10 mouse cellular contexts compared by ENCODE assay signal in the genomic region with DNA sequence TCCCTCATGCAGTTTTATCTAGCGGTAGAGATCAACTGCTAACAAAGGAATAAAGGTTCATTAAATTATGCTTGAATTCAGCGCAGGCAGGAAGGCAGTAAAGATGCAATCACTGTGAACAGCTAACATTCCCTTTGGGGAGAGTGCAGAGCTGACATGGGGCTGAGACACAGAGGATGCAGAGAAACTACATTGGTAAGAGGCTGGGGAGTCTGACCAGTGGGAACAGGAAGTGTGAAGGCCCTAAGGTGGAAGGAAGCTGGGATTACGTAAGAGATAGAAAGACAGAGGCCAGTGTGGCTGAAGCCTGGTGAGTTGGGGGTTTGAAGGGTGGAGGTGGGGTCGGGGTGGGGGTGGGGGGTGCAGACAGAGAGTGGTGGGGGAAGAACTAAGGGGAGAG. TPM values are rescaled to one million over a fixed set of nuclear protein-coding genes. Genes with fewer than 3 reads are reported as not detected.
DNase-seq lines count a peak whose midpoint lies in the region; ATAC-seq and TF ChIP-seq lines count a peak whose summit lies in the region.
"Had no signal": no experiment of that assay in that cellular context is flagged by ENCODE, and none has a peak within 500 bp of the region (broad histone marks: within the 10 kb centered on the region; RNA-seq: fewer than 3 reads in every experiment).

No protein-coding gene starts in this region.

- no peak overlapping the region for H3K4me3 ChIP-seq in embryonic facial prominence, embryonic 12.5 days
- H3K4me3 ChIP-seq in embryonic facial prominence, embryonic 10.5 days = no peak overlapping the region
- H3K4me3 ChIP-seq in kidney, embryonic 15.5 days (replicated peaks) = no peak overlapping the region
- no peak overlapping the region for H3K4me3 ChIP-seq in kidney, adult 2 months (ENCODE audit: insufficient read depth, low read depth, low read length)
- H3K4me3 ChIP-seq in MEL (ENCODE audit: control insufficient read depth in 1 of 2, insufficient read depth in 1 of 2, low read depth in 2 of 2, low read length in 2 of 2) = no peak overlapping the region
- H3K4me3 ChIP-seq: erythroblast, embryonic 14.5 days; midbrain, embryonic 15.5 days had no signal

- H3K36me3 ChIP-seq in embryonic facial prominence, embryonic 12.5 days = no peaks in the 10 kb centered on the region
- H3K36me3 ChIP-seq in embryonic facial prominence, embryonic 10.5 days (replicated peaks) = no peaks in the 10 kb centered on the region
- H3K36me3 ChIP-seq in kidney, embryonic 15.5 days = no peaks in the 10 kb centered on the region
- no peaks in the 10 kb centered on the region for H3K36me3 ChIP-seq in kidney, adult 2 months (ENCODE audit: control insufficient read depth, insufficient read depth, low read length)
- peaks cover 0 to 24% of the 10 kb centered on the region in 2 experiments; a peak in 2 of 4 replicates for H3K36me3 ChIP-seq in MEL (ENCODE audit: control insufficient read depth in 1 of 2, insufficient read depth in 2 of 2, low read length in 2 of 2)
- H3K36me3 ChIP-seq: midbrain, embryonic 15.5 days had no signal

- peaks cover 19% of the 10 kb centered on the region for H3K4me1 ChIP-seq in embryonic facial prominence, embryonic 12.5 days
- peaks cover 38% of the 10 kb centered on the region for H3K4me1 ChIP-seq in embryonic facial prominence, embryonic 10.5 days
- H3K4me1 ChIP-seq in kidney, embryonic 15.5 days = peaks cover 33% of the 10 kb centered on the region
- peaks cover 27% of the 10 kb centered on the region for H3K4me1 ChIP-seq in kidney, adult 2 months (ENCODE audit: control insufficient read depth, insufficient read depth, low read length)
- peaks cover 12 to 37% of the 10 kb centered on the region in 2 experiments for H3K4me1 ChIP-seq in MEL (ENCODE audit: control insufficient read depth in 1 of 2, insufficient read depth in 2 of 2, low read length in 2 of 2)
- H3K4me1 ChIP-seq: midbrain, embryonic 15.5 days had no signal

- TF ChIP-seq CTCF in kidney, adult 2 months (conservative IDR thresholded peaks at IDR 0.05; ENCODE audit: insufficient read depth, insufficient read length, low read depth, low read length) = no peak
- no peak for TF ChIP-seq CTCF in MEL (IDR thresholded peaks at IDR 0.05 in 2 of 3, conservative IDR thresholded peaks at IDR 0.05 in 1 of 3; ENCODE audit: control insufficient read depth in 1 of 3, insufficient read depth in 1 of 3, low read depth in 2 of 3, low read length in 3 of 3, poor library complexity in 1 of 3, severe bottlenecking in 1 of 3)

- no peak for DNase-seq in embryonic facial prominence, embryonic 10.5 days (ENCODE audit: low spot score)
- no peak for DNase-seq in kidney, adult 2 months
- DNase-seq in MEL (ENCODE audit: low read depth, low spot score) = no peak
- DNase-seq in cerebellum, adult 9-10 months = no peak

- no peak for TF ChIP-seq RAD21 in MEL (IDR thresholded peaks at IDR 0.05; ENCODE audit: low read depth, low read length)

- H3K27me3 ChIP-seq in embryonic facial prominence, embryonic 12.5 days = no peaks in the 10 kb centered on the region
- no peaks in the 10 kb centered on the region for H3K27me3 ChIP-seq in embryonic facial prominence, embryonic 10.5 days (replicated peaks; ENCODE audit: low read depth, poor library complexity, severe bottlenecking)
- H3K27me3 ChIP-seq in kidney, embryonic 15.5 days = no peaks in the 10 kb centered on the region
- no peaks in the 10 kb centered on the region for H3K27me3 ChIP-seq in kidney, adult 2 months (replicated peaks; ENCODE audit: control insufficient read depth, insufficient read depth, low read length)
- no peaks in the 10 kb centered on the region for H3K27me3 ChIP-seq in MEL (ENCODE audit: control insufficient read depth in 1 of 2, insufficient read depth in 2 of 2, low read length in 2 of 2)
- H3K27me3 ChIP-seq: midbrain, embryonic 15.5 days had no signal

- no peak overlapping the region for H3K4me2 ChIP-seq in embryonic facial prominence, embryonic 12.5 days (replicated peaks)
- no peak overlapping the region for H3K4me2 ChIP-seq in kidney, embryonic 15.5 days
- H3K4me2 ChIP-seq: midbrain, embryonic 15.5 days had no signal

- H3K79me2 ChIP-seq in MEL (ENCODE audit: control insufficient read depth, insufficient read depth, low read length, poor library complexity) = no peaks in the 10 kb centered on the region

- 65% methylated on average over 4 of the region's 4 CpGs for WGBS in embryonic facial prominence, embryonic 12.5 days
- WGBS in embryonic facial prominence, embryonic 10.5 days = 74% methylated on average over 4 of the region's 4 CpGs
- WGBS in kidney, embryonic 15.5 days = 49% methylated on average over 4 of the region's 4 CpGs
- 60% methylated on average over 4 of the region's 4 CpGs for WGBS in kidney, adult 2 months

- H3K9ac ChIP-seq in embryonic facial prominence, embryonic 12.5 days = no peak overlapping the region
- H3K9ac ChIP-seq in kidney, embryonic 15.5 days = no peak overlapping the region
- H3K9ac ChIP-seq in MEL (ENCODE audit: control insufficient read depth, low read depth, low read length, poor library complexity, severe bottlenecking) = 0 out of 2 replicates have a peak overlapping the region, but pooled peaks have one; percentile 35
- H3K9ac ChIP-seq: midbrain, embryonic 15.5 days had no signal

- H3K9me3 ChIP-seq in embryonic facial prominence, embryonic 12.5 days = no peaks in the 10 kb centered on the region
- no peaks in the 10 kb centered on the region for H3K9me3 ChIP-seq in embryonic facial prominence, embryonic 10.5 days
- no peaks in the 10 kb centered on the region for H3K9me3 ChIP-seq in kidney, embryonic 15.5 days (replicated peaks)
- H3K9me3 ChIP-seq in MEL (replicated peaks; ENCODE audit: insufficient read depth, low read length) = no peaks in the 10 kb centered on the region
- H3K9me3 ChIP-seq: midbrain, embryonic 15.5 days had no signal

- TF ChIP-seq EP300 in MEL (IDR thresholded peaks at IDR 0.05; ENCODE audit: low read depth in 1 of 2, low read length in 2 of 2) = peak in 1 of 2 experiments; percentile 31; a peak in 1 of 4 replicates

- ATAC-seq in embryonic facial prominence, embryonic 12.5 days (ENCODE audit: insufficient number of reproducible peaks, insufficient read depth, low FRiP score, low TSS enrichment) = no peak
- ATAC-seq in kidney, embryonic 15.5 days (replicated peaks; ENCODE audit: low FRiP score) = 0 out of 2 replicates have a peak, but pooled peaks have one; percentile 16
- peak; percentile 87 for ATAC-seq in megakaryocyte, adult 5-6 weeks (ENCODE audit: poor library complexity, severe bottlenecking)
- ATAC-seq in cerebellum, adult (ENCODE audit: insufficient number of reproducible peaks, low FRiP score, low TSS enrichment) = no peak
- ATAC-seq: midbrain, embryonic 15.5 days had no signal

- H3K27ac ChIP-seq in embryonic facial prominence, embryonic 12.5 days = 0 out of 2 replicates have a peak overlapping the region, but pooled peaks have one; percentile 41
- H3K27ac ChIP-seq in embryonic facial prominence, embryonic 10.5 days (replicated peaks) = no peak overlapping the region
- H3K27ac ChIP-seq in kidney, embryonic 15.5 days = peak overlapping the region; percentile 70
- no peak overlapping the region for H3K27ac ChIP-seq in kidney, adult 2 months (ENCODE audit: insufficient read depth, low read depth, low read length)
- peak overlapping the region; percentile 62 for H3K27ac ChIP-seq in MEL (ENCODE audit: control insufficient read depth, low read depth, low read length)
- H3K27ac ChIP-seq: midbrain, embryonic 15.5 days had no signal

- TF ChIP-seq POLR2A in kidney, adult 2 months (IDR thresholded peaks at IDR 0.05; ENCODE audit: low read depth, low read length) = no peak
- TF ChIP-seq POLR2A in MEL (IDR thresholded peaks at IDR 0.05; ENCODE audit: control insufficient read depth in 1 of 2, insufficient read depth in 1 of 2, low read depth in 1 of 2, low read length in 2 of 2, poor library complexity in 1 of 2) = no peak

TF ChIP-seq in MEL, 35 proteins besides CTCF, POLR2A, EP300 and RAD21:
- TF ChIP-seq MXI1 (IDR thresholded peaks at IDR 0.05; ENCODE audit: low read depth, low read length) (0 out of 2 replicates have a peak, but pooled peaks have one; percentile 21), GATA1 (IDR thresholded peaks at IDR 0.05; ENCODE audit: low read depth, low read length) (peak; percentile 16; the same call in 1 of the 2 replicates), USF2 (IDR thresholded peaks at IDR 0.05; ENCODE audit: borderline replicate concordance in 1 of 2, insufficient read depth in 1 of 2, low read depth in 1 of 2, low read length in 2 of 2) (no peak)

RNA-seq across cellular contexts. Expression of a gene that starts 16.5 kb away (rescaled TPM):
- polyA plus RNA-seq in embryonic facial prominence, embryonic 12.5 days (2016; fragmentation: Nextera tagmentation; extraction: Ambion mirVana) = 15.7 and 16.6 TPM in 2 replicates
- 17.6 and 18.7 TPM in 2 replicates for polyA plus RNA-seq in embryonic facial prominence, embryonic 10.5 days (2016; fragmentation: Nextera tagmentation; extraction: Ambion mirVana)
- polyA plus RNA-seq in kidney, embryonic 15.5 days (2015; fragmentation: Nextera tagmentation; extraction: Ambion mirVana) = 14.2 and 16.0 TPM in 2 replicates
- 16.8 and 18.3 TPM in 2 replicates for polyA plus RNA-seq in kidney, adult 2 months (2012; rRNA removed)
- 20.6 and 21.4 TPM in 2 replicates for total RNA-seq in MEL (2012; rRNA removed)
- 100 to 1,000 TPM in 1 of 2 experiments, 10 to 100 TPM in 1; 24.8 to 103 TPM for polyA plus RNA-seq in MEL (2012; ENCODE audit: insufficient read depth in 1 of 2, insufficient read length in 2 of 2, low read depth in 1 of 2, low replicate concordance in 2 of 2, missing spikeins in 1 of 2)
- total RNA-seq in megakaryocyte, adult 5-6 weeks (2015) = 1.7 and 2.3 TPM in 2 replicates
- total RNA-seq in megakaryocyte, adult 5-6 weeks (2017) = 1.1 and 1.7 TPM in 2 replicates

RNA-seq across cellular contexts. Expression of a gene that starts 52.7 kb away (rescaled TPM):
- 38.1 and 39.0 TPM in 2 replicates for polyA plus RNA-seq in embryonic facial prominence, embryonic 12.5 days (2016; fragmentation: Nextera tagmentation; extraction: Ambion mirVana)
- 46.5 and 46.7 TPM in 2 replicates for polyA plus RNA-seq in embryonic facial prominence, embryonic 10.5 days (2016; fragmentation: Nextera tagmentation; extraction: Ambion mirVana)
- polyA plus RNA-seq in kidney, embryonic 15.5 days (2015; fragmentation: Nextera tagmentation; extraction: Ambion mirVana) = 35.4 and 42.2 TPM in 2 replicates
- polyA plus RNA-seq in kidney, adult 2 months (2012; rRNA removed) = 34.2 and 37.5 TPM in 2 replicates
- 28.3 and 31.5 TPM in 2 replicates for total RNA-seq in MEL (2012; rRNA removed)
- 10 to 100 TPM in 1 of 2 experiments, not detected in 1; 60.6 TPM for polyA plus RNA-seq in MEL (2012; ENCODE audit: insufficient read depth in 1 of 2, insufficient read length in 2 of 2, low read depth in 1 of 2, low replicate concordance in 2 of 2, missing spikeins in 1 of 2)
- total RNA-seq in megakaryocyte, adult 5-6 weeks (2015) = 1.2 and 2.9 TPM in 2 replicates
- total RNA-seq in megakaryocyte, adult 5-6 weeks (2017) = 1.5 and 1.9 TPM in 2 replicates

Comparison
In these comparisons a context has a peak if more than half of its experiments do, and no peak if none do; other contexts are left out.
1. H3K27ac ChIP-seq: peak in embryonic facial prominence, embryonic 12.5 days (single experiment), kidney, embryonic 15.5 days (single experiment) and MEL (single experiment); none in embryonic facial prominence, embryonic 10.5 days (single experiment) and kidney, adult 2 months (single experiment).
2. ATAC-seq: peak in kidney, embryonic 15.5 days (single experiment) and megakaryocyte, adult 5-6 weeks (single experiment); none in embryonic facial prominence, embryonic 12.5 days (single experiment) and cerebellum, adult (single experiment).